Mouse (Mus musculus): Measurements from ENCODE around the gene Ptgfrn.

Ptgfrn gene

DNA sequence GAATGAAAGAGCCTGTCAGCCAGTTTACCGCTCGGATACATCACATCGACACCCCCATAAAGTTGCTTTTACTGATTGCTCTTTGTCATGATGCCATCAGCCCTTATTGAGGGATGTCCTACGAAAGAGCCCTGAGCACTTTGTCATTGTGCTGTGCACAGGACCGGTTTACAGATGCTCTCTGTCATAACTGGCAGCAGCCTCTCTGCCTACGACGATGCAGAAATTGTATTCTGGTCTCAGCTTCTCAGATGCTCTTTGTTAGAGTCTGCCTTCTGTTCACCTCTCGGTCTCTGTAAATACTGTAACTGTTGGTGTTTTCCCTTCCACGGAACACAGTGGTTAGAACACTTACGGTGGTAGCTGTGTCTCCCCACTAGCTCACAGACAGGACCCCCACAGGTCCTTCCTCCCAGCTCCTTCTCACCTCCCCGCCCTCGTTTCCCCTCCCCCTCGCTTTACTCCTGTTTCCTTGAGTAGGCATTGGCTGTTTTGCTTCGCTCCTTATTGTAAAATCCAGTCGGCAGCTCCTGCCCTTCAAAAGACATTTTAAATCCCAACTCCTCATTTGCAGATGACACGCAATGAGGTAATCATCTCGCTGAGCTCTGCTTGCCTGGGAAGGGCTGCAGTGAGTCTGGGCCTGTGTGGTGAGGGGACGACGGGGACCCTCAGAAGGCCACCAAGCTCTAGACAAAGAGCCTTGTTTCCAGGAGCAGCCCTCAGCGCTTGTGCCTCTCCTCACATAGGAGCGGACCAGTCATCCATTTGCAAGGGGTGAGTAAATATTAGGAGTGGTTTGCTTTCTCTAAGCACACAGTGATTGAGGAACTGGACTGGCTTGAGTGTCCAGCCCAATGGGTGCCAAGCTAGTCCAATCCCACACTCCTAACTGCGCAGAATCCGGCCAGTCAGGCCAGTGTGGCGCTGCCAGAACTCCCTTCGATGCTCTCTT lies 6.6 kb upstream of the Ptgfrn start:
- DNase-seq (ENCODE audit: extremely low read depth, low read depth, low spot score): no peak

DNA sequence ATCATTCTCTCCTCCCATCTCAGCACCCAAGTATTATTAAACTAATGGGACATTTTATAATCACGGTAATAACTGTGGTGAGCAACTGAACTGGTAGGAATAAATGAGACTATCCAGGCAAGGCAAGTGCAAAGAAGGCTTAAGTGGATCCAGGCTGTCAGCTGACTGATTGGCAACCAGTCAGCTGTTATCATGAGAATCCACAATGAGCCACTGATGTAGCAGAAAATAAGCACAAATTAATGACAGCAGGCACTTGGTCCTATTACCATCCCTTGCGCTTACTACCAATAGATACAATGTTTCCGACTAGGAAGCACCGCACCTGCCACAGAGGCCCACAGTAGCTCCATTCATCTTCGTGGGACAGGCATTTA lies 2.4 kb upstream of the Ptgfrn start:
- no peak for DNase-seq (ENCODE audit: extremely low read depth, low read depth, low spot score)

GRCm38 (mm10) chr3:101111848-101112517 lies 1.9 kb upstream of the Ptgfrn start:
- no peak for DNase-seq (ENCODE audit: extremely low read depth, low read depth, low spot score)

GRCm38 (mm10) chr3:101111321-101111720 lies 1.2 kb upstream of the Ptgfrn start:
- no peak for DNase-seq (ENCODE audit: extremely low read depth, low read depth, low spot score)

- DNase-seq (ENCODE audit: extremely low read depth, low read depth, low spot score): no peak
Observed at GRCm38 (mm10) chr3:101110838-101111103, 693 bp upstream of the Ptgfrn start.

DNA sequence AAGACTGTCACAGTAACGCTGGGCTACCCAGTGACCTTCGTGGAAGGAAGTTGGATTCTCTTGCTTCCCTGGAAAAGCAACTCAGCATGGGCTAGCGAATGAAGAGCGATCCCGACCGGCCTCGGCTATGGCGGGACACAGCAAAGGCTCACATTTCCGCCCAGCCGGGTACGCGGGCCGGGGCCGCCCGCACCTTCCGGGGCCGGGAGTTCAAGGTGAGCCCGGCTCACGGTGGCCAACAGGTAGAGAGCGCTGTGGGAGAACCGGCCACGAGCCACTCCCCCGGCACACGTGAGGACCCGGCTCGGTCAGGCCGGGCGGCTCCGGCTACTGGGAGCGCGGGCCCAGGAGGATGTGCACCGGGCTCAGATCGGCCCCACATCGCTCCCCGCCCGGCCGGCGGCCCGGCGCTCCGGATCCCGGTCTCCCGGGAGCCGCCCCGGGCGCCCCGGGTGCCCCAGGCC lies 488 bp downstream of the Ptgfrn start:
- DNase-seq (ENCODE audit: extremely low read depth, low read depth, low spot score): no peak

DNA sequence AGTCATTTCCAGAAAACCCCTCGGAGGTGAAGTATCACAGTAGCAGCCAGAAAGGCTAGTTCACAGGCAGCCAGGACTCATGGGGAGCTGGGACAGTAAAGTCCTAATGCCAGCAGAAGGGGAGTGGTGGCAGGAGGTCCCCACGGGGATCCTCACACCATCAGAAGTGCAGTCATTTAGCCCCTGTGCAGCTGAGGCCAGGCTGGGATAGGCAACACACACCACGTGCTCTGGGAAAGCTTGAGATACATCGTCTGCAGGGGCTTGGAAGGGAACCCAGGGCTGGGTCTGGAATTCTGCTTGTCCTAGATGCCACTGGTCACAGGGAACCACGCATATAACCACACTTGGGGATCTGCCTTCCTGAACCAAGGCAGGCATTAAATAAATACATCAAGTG lies 1.2 kb downstream of the Ptgfrn start:
- no peak for DNase-seq (ENCODE audit: extremely low read depth, low read depth, low spot score)

GRCm38 (mm10) chr3:101108282-101108681 lies 1.8 kb downstream of the Ptgfrn start:
- no peak for DNase-seq (ENCODE audit: extremely low read depth, low read depth, low spot score)

GRCm38 (mm10) chr3:101106326-101106725 lies 3.8 kb downstream of the Ptgfrn start:
- no peak for DNase-seq (ENCODE audit: extremely low read depth, low read depth, low spot score)

DNA sequence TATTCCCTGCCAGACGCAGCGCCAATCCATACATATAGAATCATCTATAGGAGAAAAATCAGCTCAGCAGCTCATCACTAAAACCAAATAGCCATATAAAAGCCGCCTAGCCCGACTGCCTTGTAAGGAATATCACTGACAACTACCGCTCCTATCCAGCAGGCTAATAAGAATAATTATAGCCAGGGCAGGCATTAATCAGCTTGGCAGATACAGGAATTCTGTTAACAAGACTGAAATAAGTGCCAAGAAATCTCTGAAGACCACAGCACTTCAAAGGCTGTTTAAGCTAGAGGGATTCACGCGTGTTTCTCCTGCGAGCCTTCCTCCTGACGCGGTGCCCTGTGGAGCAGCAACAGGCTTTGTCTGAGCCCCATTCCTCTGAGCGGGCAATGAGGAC lies 4.6 kb downstream of the Ptgfrn start:
- no peak for DNase-seq (ENCODE audit: extremely low read depth, low read depth, low spot score)

- DNase-seq (ENCODE audit: extremely low read depth, low read depth, low spot score): no peak
Observed at GRCm38 (mm10) chr3:101104883-101105282, 5.2 kb downstream of the Ptgfrn start.

- DNase-seq (ENCODE audit: extremely low read depth, low read depth, low spot score): no peak
Observed at GRCm38 (mm10) chr3:101103770-101104169, 6.3 kb downstream of the Ptgfrn start.

DNA sequence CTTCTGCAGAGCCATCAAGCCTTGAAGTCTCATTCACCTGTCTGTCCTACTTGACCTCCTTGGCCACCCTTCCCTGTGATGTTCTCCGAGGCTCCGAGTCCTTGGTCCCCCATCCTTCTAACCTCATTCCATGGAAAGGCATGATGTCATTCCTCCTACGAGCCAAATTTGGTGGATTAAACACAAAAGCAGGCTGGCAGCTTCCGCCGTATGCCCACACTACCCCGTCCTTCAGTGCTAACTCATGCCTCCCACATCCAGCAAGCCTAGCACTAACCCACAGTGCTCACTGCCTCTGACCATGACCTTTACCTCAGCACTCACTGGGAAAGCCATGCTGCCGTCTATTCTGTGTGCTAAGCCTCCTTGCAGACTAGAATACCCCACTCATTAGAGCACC lies 8.0 kb downstream of the Ptgfrn start:
- DNase-seq (ENCODE audit: extremely low read depth, low read depth, low spot score): no peak

DNA sequence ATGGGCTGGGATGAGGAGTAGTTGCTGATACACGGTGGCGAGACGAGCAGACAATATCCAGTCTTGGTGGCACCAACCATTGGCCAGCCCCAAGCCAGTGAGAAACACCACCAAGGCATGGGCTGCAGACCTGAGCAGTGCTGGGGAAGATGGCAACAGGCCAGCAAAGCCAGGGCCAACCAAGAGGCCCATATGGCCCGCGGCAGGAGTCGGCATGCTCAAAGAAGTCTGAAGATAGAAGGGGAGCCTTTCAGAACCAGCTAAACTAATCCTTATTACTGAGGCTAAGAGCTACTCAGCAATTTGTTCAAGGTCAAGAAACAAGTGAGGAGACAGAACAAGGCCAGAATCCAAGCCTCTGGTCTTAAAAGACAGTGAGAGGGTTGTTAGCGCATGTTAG lies 8.9 kb downstream of the Ptgfrn start:
- DNase-seq (ENCODE audit: extremely low read depth, low read depth, low spot score): no peak

DNA sequence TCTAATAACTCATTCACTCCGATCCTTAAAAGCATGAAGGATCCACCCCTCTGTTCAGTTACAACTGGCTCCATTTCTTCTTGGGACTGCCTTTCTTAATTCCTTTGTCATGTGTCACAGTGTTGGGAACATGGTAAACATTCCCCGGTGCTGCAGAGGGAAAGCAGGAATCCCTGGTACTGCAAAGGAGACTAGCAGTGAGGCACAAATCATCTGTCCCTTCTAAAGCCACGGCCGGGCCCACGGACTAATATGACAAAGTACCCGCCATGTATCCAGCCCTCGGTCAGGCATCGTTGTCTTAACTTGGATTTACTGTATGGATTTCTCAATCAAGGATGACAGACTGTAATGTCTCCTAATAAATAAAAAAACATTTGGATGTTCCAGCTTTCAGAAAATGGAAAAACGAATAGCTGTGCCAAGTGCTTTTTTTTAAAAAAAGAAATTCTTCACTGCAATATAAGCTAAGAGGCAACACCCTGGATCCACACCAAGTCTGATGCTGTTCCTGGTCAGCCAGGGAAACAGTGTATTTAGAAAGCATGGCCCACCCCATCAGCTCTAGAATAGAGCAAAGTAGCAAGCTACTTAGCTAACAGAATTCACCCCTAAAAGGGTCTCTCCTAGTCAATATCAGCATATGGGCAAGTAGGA lies 10.2 kb downstream of the Ptgfrn start:
- no peak for DNase-seq (ENCODE audit: extremely low read depth, low read depth, low spot score)

- DNase-seq (ENCODE audit: extremely low read depth, low read depth, low spot score): no peak
Observed at GRCm38 (mm10) chr3:101098073-101098472, 12.0 kb downstream of the Ptgfrn start.

- no peak for DNase-seq (ENCODE audit: extremely low read depth, low read depth, low spot score)
Observed at GRCm38 (mm10) chr3:101097146-101097800, 12.8 kb downstream of the Ptgfrn start.

- DNase-seq (ENCODE audit: extremely low read depth, low read depth, low spot score): no peak
Observed at GRCm38 (mm10) chr3:101095761-101096449, 14.2 kb downstream of the Ptgfrn start.

GRCm38 (mm10) chr3:101092202-101092601 lies 17.9 kb downstream of the Ptgfrn start:
- no peak for DNase-seq (ENCODE audit: extremely low read depth, low read depth, low spot score)

GRCm38 (mm10) chr3:101086584-101087445 lies 23.3 kb downstream of the Ptgfrn start:
- no peak for DNase-seq (ENCODE audit: extremely low read depth, low read depth, low spot score)

Measured in fat pad, adult 2 months (tissue).